Mouse (Mus musculus): ENCODE results near the gene Fkbp1b. TPM values are rescaled to one million over a fixed set of nuclear protein-coding genes. Genes with fewer than 3 reads are reported as not detected.

The Fkbp1b gene
- polyA plus RNA-seq, 1 experiment from 2014 or later = 7.9 TPM

DNA sequence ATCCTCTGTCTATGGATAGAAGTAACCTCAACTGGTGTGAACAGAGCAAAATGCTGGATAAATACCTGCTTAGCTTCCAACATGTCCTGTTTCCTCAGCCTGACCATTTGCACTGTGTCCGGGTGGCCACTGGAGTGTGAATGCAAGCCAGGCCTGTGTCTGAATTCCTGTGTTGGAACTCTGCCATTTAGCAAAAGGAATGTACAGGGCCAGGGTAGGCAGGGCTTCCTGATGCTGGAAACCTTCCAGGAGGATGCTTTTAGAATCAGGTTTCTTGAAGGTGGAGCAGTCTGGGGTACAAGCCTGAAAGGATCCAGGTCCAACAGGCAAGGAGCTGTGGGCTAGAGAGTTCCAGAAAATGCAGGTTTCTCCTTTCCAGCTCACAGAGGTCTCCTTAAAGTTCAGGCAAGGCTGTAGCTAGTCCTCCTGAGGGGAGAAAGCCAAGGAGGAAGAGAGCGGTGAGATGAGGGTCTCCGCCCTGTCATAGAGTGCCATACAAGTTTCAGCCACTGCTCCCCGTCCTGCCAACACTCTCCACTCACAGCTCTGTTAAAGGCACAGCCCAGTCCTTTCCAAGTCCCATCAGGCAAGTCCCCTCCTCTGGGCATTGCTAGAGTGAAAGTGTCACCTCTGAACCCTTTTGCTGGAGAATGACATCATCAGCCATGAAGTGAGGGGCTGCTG lies 22.4 kb upstream of the Fkbp1b start:
- H3K9ac ChIP-seq (ENCODE audit: low read depth, low read length) = peak overlapping the region; percentile 56; the same call in 1 of the 2 replicates
- peak; percentile 60; the same call in 1 of the 2 replicates for ATAC-seq (replicated peaks; ENCODE audit: insufficient number of reproducible peaks, low FRiP score, low TSS enrichment)
- H3K4me2 ChIP-seq = peak overlapping the region; percentile 40
- peak overlapping the region; percentile 71 for H3K27ac ChIP-seq (ENCODE audit: low read depth, low read length)
- no peaks in the 10 kb centered on the region for H3K9me3 ChIP-seq (replicated peaks; ENCODE audit: control insufficient read depth, low read length)
- no peaks in the 10 kb centered on the region for H3K27me3 ChIP-seq (ENCODE audit: control insufficient read depth, insufficient read depth, low read length)
- peaks cover 21% of the 10 kb centered on the region for H3K4me1 ChIP-seq (ENCODE audit: control insufficient read depth, insufficient read depth, low read length)
- WGBS (ENCODE audit: insufficient replicate concordance) = 40% methylated on average over 4 of the region's 4 CpGs
- no peaks in the 10 kb centered on the region for H3K36me3 ChIP-seq (ENCODE audit: control insufficient read depth, insufficient read depth, low read length)
- H3K4me3 ChIP-seq (ENCODE audit: low read depth, low read length) = no peak overlapping the region

DNA sequence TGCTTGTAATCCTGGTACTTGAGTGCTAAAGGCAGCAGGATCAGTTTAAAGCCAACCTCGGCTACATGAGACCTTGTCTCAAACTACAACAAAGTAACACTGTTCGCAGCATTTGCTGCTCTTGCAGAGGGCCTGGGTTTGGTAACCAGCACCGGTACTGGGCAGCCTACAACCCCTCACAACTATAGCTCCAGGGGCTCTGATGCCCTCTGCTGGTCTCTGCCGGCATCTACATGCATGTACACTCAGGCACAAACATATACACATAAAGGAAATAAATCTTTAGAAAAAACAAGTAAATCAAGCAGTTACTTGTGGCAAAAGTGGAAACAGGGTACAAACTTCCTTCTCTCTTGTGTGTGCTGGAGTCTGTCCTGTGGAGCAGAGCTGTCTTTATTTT lies 21.3 kb upstream of the Fkbp1b start:
- no peak overlapping the region for H3K9ac ChIP-seq (ENCODE audit: low read depth, low read length)

DNA sequence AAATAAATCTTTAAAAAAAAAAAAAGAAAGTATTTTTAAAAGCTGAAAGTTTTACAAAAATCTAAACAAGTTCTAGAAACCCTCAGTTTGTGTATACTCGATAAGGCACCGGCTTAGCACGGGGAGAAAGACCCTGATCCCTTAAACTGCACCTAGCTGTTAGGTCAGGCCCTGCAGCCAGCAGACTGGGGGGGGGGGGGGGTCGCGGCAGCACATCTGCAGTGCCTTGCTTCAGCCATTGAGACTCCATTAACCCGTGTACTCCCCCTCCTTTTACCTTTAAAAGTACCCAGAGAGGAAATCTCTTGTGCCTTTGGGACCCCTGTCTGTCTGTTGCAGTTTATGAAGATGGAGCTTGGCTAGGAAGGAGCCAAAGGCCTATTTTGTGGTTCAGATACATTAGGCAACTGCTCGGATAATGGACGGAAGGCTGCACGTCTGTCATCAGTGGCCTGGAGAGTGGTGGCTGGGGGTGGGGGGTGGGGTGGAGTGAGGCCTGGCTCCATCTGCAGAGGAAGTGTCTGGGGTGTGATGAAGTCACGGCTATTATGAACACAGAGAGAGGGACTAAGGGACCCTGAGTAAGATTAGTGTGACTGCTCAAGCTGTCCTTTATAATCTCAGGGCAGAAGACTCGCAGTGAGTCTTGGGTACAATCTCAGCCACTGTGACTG lies 18.0 kb upstream of the Fkbp1b start:
- 0 out of 2 replicates have a peak, but pooled peaks have one; percentile 48 for ATAC-seq (replicated peaks; ENCODE audit: insufficient number of reproducible peaks, low FRiP score, low TSS enrichment)
- Histone ChIP-seq H3K36me3 (ENCODE audit: control insufficient read depth, insufficient read depth, low read length) (peaks cover 10% of the 10 kb centered on the region), H3K9ac (ENCODE audit: low read depth, low read length) (no peak overlapping the region), H3K27me3 (ENCODE audit: control insufficient read depth, insufficient read depth, low read length) (no peaks in the 10 kb centered on the region), H3K4me1 (ENCODE audit: control insufficient read depth, insufficient read depth, low read length) (peaks cover 18% of the 10 kb centered on the region), H3K4me2 (no peak overlapping the region), H3K27ac (ENCODE audit: low read depth, low read length) (peak overlapping the region; percentile 50; the same call in 1 of the 2 replicates), H3K4me3 (ENCODE audit: low read depth, low read length) (no peak overlapping the region), H3K9me3 (replicated peaks; ENCODE audit: control insufficient read depth, low read length) (no peaks in the 10 kb centered on the region)
- 34% methylated on average over 11 of the region's 11 CpGs for WGBS (ENCODE audit: insufficient replicate concordance)

More for the DNA sequence above, 21.3 kb upstream of the Fkbp1b start:
- no peaks in the 10 kb centered on the region for H3K36me3 ChIP-seq (ENCODE audit: control insufficient read depth, insufficient read depth, low read length)
- no peak overlapping the region for H3K4me3 ChIP-seq (ENCODE audit: low read depth, low read length)
- no peaks in the 10 kb centered on the region for H3K27me3 ChIP-seq (ENCODE audit: control insufficient read depth, insufficient read depth, low read length)
- peaks cover 21% of the 10 kb centered on the region for H3K4me1 ChIP-seq (ENCODE audit: control insufficient read depth, insufficient read depth, low read length)
- no peak overlapping the region for H3K4me2 ChIP-seq
- no peak overlapping the region for H3K27ac ChIP-seq (ENCODE audit: low read depth, low read length)
- no peaks in the 10 kb centered on the region for H3K9me3 ChIP-seq (replicated peaks; ENCODE audit: control insufficient read depth, low read length)
- WGBS (ENCODE audit: insufficient replicate concordance) = 87% methylated on average over 4 of the region's 4 CpGs
- ATAC-seq (replicated peaks; ENCODE audit: insufficient number of reproducible peaks, low FRiP score, low TSS enrichment) = no peak

DNA sequence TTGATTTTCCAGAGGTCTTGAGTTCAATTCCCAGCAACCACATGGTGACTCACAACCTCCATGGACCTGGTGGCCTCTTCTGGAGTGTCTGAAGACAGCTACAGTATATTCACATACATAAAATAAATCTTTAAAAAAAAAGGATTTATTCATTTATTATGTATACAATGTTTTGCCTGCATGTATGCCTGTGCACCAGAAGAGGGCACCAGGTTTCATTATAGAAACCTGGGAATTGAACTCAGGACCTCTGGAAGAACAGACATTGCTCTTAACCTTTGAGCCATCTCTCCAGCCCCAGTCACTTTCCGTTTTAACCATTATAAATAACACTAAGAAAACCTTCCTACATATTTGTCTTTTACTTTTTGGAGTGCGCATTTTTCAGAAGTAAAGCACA lies 15.4 kb upstream of the Fkbp1b start:
- 99% methylated on average over 2 of the region's 2 CpGs for WGBS (ENCODE audit: insufficient replicate concordance)

DNA sequence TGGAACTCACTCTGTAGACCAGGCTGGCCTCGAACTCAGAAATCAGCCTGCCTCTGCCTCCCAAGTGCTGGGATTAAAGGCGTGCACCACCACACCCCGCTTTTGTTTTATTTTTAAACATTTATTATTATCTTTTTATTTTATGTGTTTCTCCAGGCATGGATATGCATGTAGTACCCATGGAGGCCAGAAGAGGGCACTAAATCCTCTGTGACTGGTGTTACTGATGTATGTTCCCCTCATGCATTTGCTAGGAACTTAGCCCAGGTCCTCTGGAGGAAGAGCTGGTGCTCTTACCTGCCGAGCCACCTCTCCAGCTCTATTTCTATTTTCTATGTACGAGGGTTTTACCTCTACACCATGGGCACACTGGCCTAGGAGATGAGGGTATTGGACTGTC lies 14.8 kb upstream of the Fkbp1b start:
- Histone ChIP-seq H3K4me1 (ENCODE audit: control insufficient read depth, insufficient read depth, low read length) (peaks cover 4% of the 10 kb centered on the region; the same call in 1 of the 2 replicates), H3K4me3 (ENCODE audit: low read depth, low read length) (no peak overlapping the region)
- 91% methylated on average over 5 of the region's 5 CpGs for WGBS (ENCODE audit: insufficient replicate concordance)

More for the DNA sequence above, 15.4 kb upstream of the Fkbp1b start:
- peaks cover 10% of the 10 kb centered on the region for H3K36me3 ChIP-seq (ENCODE audit: control insufficient read depth, insufficient read depth, low read length)
- H3K4me1 ChIP-seq (ENCODE audit: control insufficient read depth, insufficient read depth, low read length) = peaks cover 4% of the 10 kb centered on the region
- H3K4me3 ChIP-seq (ENCODE audit: low read depth, low read length) = no peak overlapping the region
- H3K9me3 ChIP-seq (replicated peaks; ENCODE audit: control insufficient read depth, low read length) = no peaks in the 10 kb centered on the region
- no peak for ATAC-seq (replicated peaks; ENCODE audit: insufficient number of reproducible peaks, low FRiP score, low TSS enrichment)
- no peak overlapping the region for H3K27ac ChIP-seq (ENCODE audit: low read depth, low read length)
- no peak overlapping the region for H3K9ac ChIP-seq (ENCODE audit: low read depth, low read length)
- no peak overlapping the region for H3K4me2 ChIP-seq
- no peaks in the 10 kb centered on the region for H3K27me3 ChIP-seq (ENCODE audit: control insufficient read depth, insufficient read depth, low read length)

DNA sequence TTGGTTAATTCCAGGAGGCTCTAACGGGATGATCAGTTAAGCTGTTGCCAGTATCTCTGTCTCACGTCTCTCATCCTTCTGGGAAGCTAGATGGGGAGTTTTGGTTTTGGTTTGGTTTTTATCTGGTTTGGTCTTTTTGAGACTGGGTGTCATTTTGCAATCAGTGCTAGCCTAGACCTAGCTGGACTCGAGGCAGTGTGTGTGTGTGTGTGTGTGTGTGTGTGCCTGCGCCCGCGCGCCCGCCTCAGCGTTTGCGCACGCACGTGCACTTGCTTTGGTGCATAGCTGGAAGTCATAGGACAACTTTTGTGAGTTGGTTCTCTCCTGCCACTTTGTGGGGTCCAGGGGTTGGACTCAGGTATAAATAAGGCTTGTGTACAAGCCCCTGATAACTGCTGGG lies 2.4 kb upstream of the Fkbp1b start:
- no peak; the same call in 1 of the 2 replicates for ATAC-seq (replicated peaks; ENCODE audit: insufficient number of reproducible peaks, low FRiP score, low TSS enrichment)
- WGBS (ENCODE audit: insufficient replicate concordance) = under 1% methylated on average over 12 of the region's 12 CpGs
- peak overlapping the region; percentile 50; the same call in 1 of the 2 replicates for H3K27ac ChIP-seq (ENCODE audit: low read depth, low read length)
- H3K4me3 ChIP-seq (ENCODE audit: low read depth, low read length) = peak overlapping the region; percentile 66
- peaks cover 8% of the 10 kb centered on the region for H3K4me1 ChIP-seq (ENCODE audit: control insufficient read depth, insufficient read depth, low read length)
- H3K4me2 ChIP-seq = peak overlapping the region; percentile 85
- no peaks in the 10 kb centered on the region for H3K9me3 ChIP-seq (replicated peaks; ENCODE audit: control insufficient read depth, low read length)
- H3K9ac ChIP-seq (ENCODE audit: low read depth, low read length) = peak overlapping the region; percentile 81
- no peaks in the 10 kb centered on the region for H3K36me3 ChIP-seq (ENCODE audit: control insufficient read depth, insufficient read depth, low read length)
- H3K27me3 ChIP-seq (ENCODE audit: control insufficient read depth, insufficient read depth, low read length) = no peaks in the 10 kb centered on the region

More for the DNA sequence above, 14.8 kb upstream of the Fkbp1b start:
- H3K36me3 ChIP-seq (ENCODE audit: control insufficient read depth, insufficient read depth, low read length) = peaks cover 12% of the 10 kb centered on the region
- H3K27ac ChIP-seq (ENCODE audit: low read depth, low read length) = no peak overlapping the region
- H3K9ac ChIP-seq (ENCODE audit: low read depth, low read length) = no peak overlapping the region
- no peaks in the 10 kb centered on the region for H3K9me3 ChIP-seq (replicated peaks; ENCODE audit: control insufficient read depth, low read length)
- no peak for ATAC-seq (replicated peaks; ENCODE audit: insufficient number of reproducible peaks, low FRiP score, low TSS enrichment)
- no peaks in the 10 kb centered on the region for H3K27me3 ChIP-seq (ENCODE audit: control insufficient read depth, insufficient read depth, low read length)
- no peak overlapping the region for H3K4me2 ChIP-seq

DNA sequence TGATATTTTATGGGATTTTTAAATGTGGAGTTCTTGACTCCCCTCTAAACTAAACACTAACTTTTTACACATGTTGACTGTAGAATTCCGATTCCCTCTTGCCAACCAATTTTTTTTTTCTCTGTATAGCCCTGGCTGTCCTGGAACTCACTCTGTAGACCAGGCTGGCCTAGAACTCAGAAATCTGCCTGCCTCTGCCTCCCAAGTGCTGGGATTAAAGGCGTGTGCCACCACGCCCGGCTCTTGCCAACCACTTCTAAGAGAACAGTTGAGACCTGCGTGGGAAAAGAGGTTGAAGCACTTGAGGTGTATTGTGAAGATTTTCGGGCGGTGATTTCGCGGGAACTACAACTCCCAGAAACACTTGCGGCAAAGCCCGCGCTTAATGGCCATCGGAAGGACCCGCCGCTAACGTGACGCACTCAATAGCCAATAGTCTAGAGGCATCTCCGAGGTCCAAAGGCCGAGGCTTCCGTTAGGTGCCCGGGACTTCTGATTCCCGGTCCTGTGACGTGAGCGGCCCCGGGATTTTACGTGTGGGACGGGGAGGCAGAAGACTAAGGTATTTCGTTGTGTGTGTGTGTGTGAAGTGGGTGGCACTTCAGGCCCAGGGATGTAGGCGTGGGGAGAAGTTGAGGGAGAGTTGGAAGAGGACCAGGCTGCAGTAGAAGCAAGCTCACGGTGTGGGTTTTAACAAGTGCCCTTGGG lies 1.7 kb upstream of the Fkbp1b start, which contains the start of gene Wdcp:
Gene Wdcp (plus strand): TSS at position 414 of the 708 bp plus-strand sequence.
- Histone ChIP-seq H3K4me3 (ENCODE audit: low read depth, low read length) (peak within 1 kb of the TSS; percentile 66), H3K9ac (ENCODE audit: low read depth, low read length) (peak within 1 kb of the TSS; percentile 81), H3K9me3 (replicated peaks; ENCODE audit: control insufficient read depth, low read length) (no peaks in the 10 kb centered on the region), H3K27ac (ENCODE audit: low read depth, low read length) (peak within 1 kb of the TSS; percentile 50; the same call in 1 of the 2 replicates), H3K4me2 (peak within 1 kb of the TSS; percentile 85), H3K27me3 (ENCODE audit: control insufficient read depth, insufficient read depth, low read length) (no peaks in the 10 kb centered on the region), H3K4me1 (ENCODE audit: control insufficient read depth, insufficient read depth, low read length) (peaks cover 8% of the 10 kb centered on the region), H3K36me3 (ENCODE audit: control insufficient read depth, insufficient read depth, low read length) (no peaks in the 10 kb centered on the region)
- WGBS (ENCODE audit: insufficient replicate concordance) = under 1% methylated on average over 30 of the region's 30 CpGs
- ATAC-seq (replicated peaks; ENCODE audit: insufficient number of reproducible peaks, low FRiP score, low TSS enrichment) = peak; percentile 88

DNA sequence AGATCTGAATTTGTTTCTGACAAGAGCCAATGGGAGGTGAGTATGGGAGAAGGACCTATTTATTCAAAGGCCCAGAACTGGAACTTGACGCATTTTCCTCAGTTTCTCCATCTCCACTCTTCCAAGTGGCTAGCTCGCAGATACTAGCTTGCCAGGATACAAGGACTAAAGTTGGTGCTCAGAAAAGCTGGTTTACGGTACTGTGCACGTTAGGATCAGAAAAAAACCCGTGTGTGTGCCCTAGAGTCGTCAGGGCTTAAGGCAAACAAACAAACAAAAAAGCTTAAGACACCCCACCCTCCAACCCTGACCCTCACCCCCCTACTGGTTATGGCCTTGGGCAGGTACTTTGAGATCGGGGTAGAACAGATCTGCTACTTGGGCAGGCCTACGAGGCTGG lies 1.1 kb upstream of the Fkbp1b start:
- Histone ChIP-seq H3K27me3 (ENCODE audit: control insufficient read depth, insufficient read depth, low read length) (no peaks in the 10 kb centered on the region), H3K4me3 (ENCODE audit: low read depth, low read length) (no peak overlapping the region), H3K36me3 (ENCODE audit: control insufficient read depth, insufficient read depth, low read length) (no peaks in the 10 kb centered on the region), H3K27ac (ENCODE audit: low read depth, low read length) (no peak overlapping the region), H3K9ac (ENCODE audit: low read depth, low read length) (no peak overlapping the region), H3K4me2 (no peak overlapping the region), H3K9me3 (replicated peaks; ENCODE audit: control insufficient read depth, low read length) (no peaks in the 10 kb centered on the region), H3K4me1 (ENCODE audit: control insufficient read depth, insufficient read depth, low read length) (peaks cover 8% of the 10 kb centered on the region)
- ATAC-seq (replicated peaks; ENCODE audit: insufficient number of reproducible peaks, low FRiP score, low TSS enrichment) = no peak
- 82% methylated on average over 8 of the region's 8 CpGs for WGBS (ENCODE audit: insufficient replicate concordance)
